Mouse (Mus musculus) neural tube, embryonic 12.5 days (tissue): Measurements from ENCODE around the gene Mgat1. TPM values are rescaled to one million over a fixed set of nuclear protein-coding genes. Genes with fewer than 3 reads are reported as not detected.

ENCODE experiments used
- ATAC-seq: fragments of 200-750 bp; cut with Nextera tagmentation; 2 replicates; pipeline ENCODE4 v1.8.0; 2017; ENCODE audit warnings: low read depth, mild to moderate bottlenecking, moderate TSS enrichment, moderate library complexity; ENCODE audit not compliant: low FRiP score
- H3K27ac ChIP-seq: fragments of 300-500 bp; sonication (generic); 2 replicates; pipeline ENCODE4 v1.5.1; 2016
- H3K27me3 ChIP-seq: fragments of 300-500 bp; sonication (generic); replicated peaks from 2 replicates; pipeline ENCODE4 v1.6.1; 2016; ENCODE audit warnings: mild to moderate bottlenecking
- H3K36me3 ChIP-seq: fragments of 300-500 bp; sonication (generic); 2 replicates; pipeline ENCODE4 v1.6.1; 2016; ENCODE audit warnings: mild to moderate bottlenecking
- H3K4me1 ChIP-seq: fragments of 300-500 bp; sonication (generic); 2 replicates; pipeline ENCODE4 v1.6.1; 2016
- H3K4me2 ChIP-seq: fragments of 300-500 bp; sonication (generic); replicated peaks from 2 replicates; pipeline ENCODE4 v1.6.1; 2016; ENCODE audit warnings: mild to moderate bottlenecking
- H3K4me3 ChIP-seq: fragments of 300-500 bp; sonication (generic); 2 replicates; pipeline ENCODE4 v1.5.1; 2016
- H3K9ac ChIP-seq: fragments of 300-500 bp; sonication (generic); 2 replicates; pipeline ENCODE4 v1.6.1; 2016; ENCODE audit warnings: mild to moderate bottlenecking
- H3K9me3 ChIP-seq: fragments of 300-500 bp; sonication (generic); 2 replicates; pipeline ENCODE4 v1.6.1; 2016; ENCODE audit warnings: mild to moderate bottlenecking
- WGBS: fragments of 180-500 bp; shearing (Covaris S2); methylation state at CpG from one replicate; pipeline ENCODE4 v1.1.7; 2016; 5-methylcytosine and 5-hydroxymethylcytosine counted together
- polyA plus RNA-seq: library from polyadenylated mRNA; unstranded; fragments of >200 nt; fragmentation: Nextera tagmentation; extraction: Ambion mirVana; gene quantifications from 2 replicates; pipeline ENCODE4 v1.2.1, GENCODE M21; 2016

Gene Mgat1
- polyA plus RNA-seq, 1 experiment from 2014 or later: 36.7 TPM

GRCm38 (mm10) chr11:49212577-49212976, 31.4 kb upstream of the Mgat1 start:
- H3K4me2 ChIP-seq: no peak overlapping the region
- peaks cover 42% of the 10 kb centered on the region for H3K36me3 ChIP-seq
- no peak for ATAC-seq
- no peak overlapping the region for H3K4me3 ChIP-seq
- H3K27ac ChIP-seq: no peak overlapping the region
- H3K4me1 ChIP-seq: no peaks in the 10 kb centered on the region
- no peaks in the 10 kb centered on the region for H3K27me3 ChIP-seq
- no peaks in the 10 kb centered on the region for H3K9me3 ChIP-seq
- no peak overlapping the region for H3K9ac ChIP-seq

- 90% methylated on average over 1 of the region's 1 CpGs for WGBS
- Histone ChIP-seq H3K4me2 (no peak overlapping the region), H3K9me3 (no peaks in the 10 kb centered on the region), H3K4me1 (no peaks in the 10 kb centered on the region), H3K4me3 (no peak overlapping the region), H3K9ac (no peak overlapping the region), H3K27me3 (no peaks in the 10 kb centered on the region), H3K36me3 (peaks cover 42% of the 10 kb centered on the region), H3K27ac (no peak overlapping the region)
- ATAC-seq: no peak
These were observed 30.5 kb upstream of the Mgat1 start for GRCm38 (mm10) chr11:49213505-49213904.

- no peaks in the 10 kb centered on the region for H3K4me1 ChIP-seq
- no peak overlapping the region for H3K4me3 ChIP-seq
- peaks cover 33% of the 10 kb centered on the region for H3K36me3 ChIP-seq
- H3K9ac ChIP-seq: no peak overlapping the region
- no peak for ATAC-seq
- no peaks in the 10 kb centered on the region for H3K27me3 ChIP-seq
- WGBS: 97% methylated on average over 2 of the region's 2 CpGs
- H3K27ac ChIP-seq: no peak overlapping the region
- H3K4me2 ChIP-seq: no peak overlapping the region
- H3K9me3 ChIP-seq: no peaks in the 10 kb centered on the region
These were observed 24.7 kb upstream of the Mgat1 start for GRCm38 (mm10) chr11:49219271-49219670.

- Histone ChIP-seq H3K27me3 (no peaks in the 10 kb centered on the region), H3K9me3 (no peaks in the 10 kb centered on the region), H3K9ac (no peak overlapping the region), H3K4me3 (no peak overlapping the region), H3K36me3 (no peaks in the 10 kb centered on the region), H3K27ac (no peak overlapping the region), H3K4me1 (no peaks in the 10 kb centered on the region), H3K4me2 (no peak overlapping the region)
- 72% methylated on average over 1 of the region's 1 CpGs for WGBS
- no peak for ATAC-seq
These were observed 19.5 kb upstream of the Mgat1 start for GRCm38 (mm10) chr11:49224455-49224854.

- Histone ChIP-seq H3K4me3 (no peak overlapping the region), H3K4me2 (no peak overlapping the region), H3K9me3 (no peaks in the 10 kb centered on the region), H3K27me3 (no peaks in the 10 kb centered on the region), H3K9ac (no peak overlapping the region), H3K36me3 (no peaks in the 10 kb centered on the region), H3K27ac (no peak overlapping the region), H3K4me1 (no peaks in the 10 kb centered on the region)
- WGBS: 82% methylated on average over 3 of the region's 3 CpGs
- no peak for ATAC-seq
These were observed 11.2 kb upstream of the Mgat1 start for GRCm38 (mm10) chr11:49232781-49233180.

GRCm38 (mm10) chr11:49235459-49236207, 8.4 kb upstream of the Mgat1 start:
- Histone ChIP-seq H3K9ac (no peak overlapping the region), H3K27me3 (no peaks in the 10 kb centered on the region), H3K4me1 (no peaks in the 10 kb centered on the region), H3K9me3 (no peaks in the 10 kb centered on the region), H3K4me2 (no peak overlapping the region), H3K36me3 (no peaks in the 10 kb centered on the region), H3K27ac (no peak overlapping the region), H3K4me3 (no peak overlapping the region)
- WGBS: 78% methylated on average over 3 of the region's 3 CpGs
- no peak for ATAC-seq

- H3K27me3 ChIP-seq: no peaks in the 10 kb centered on the region
- no peaks in the 10 kb centered on the region for H3K36me3 ChIP-seq
- H3K4me2 ChIP-seq: no peak overlapping the region
- H3K27ac ChIP-seq: no peak overlapping the region
- ATAC-seq: no peak
- H3K9me3 ChIP-seq: no peaks in the 10 kb centered on the region
- H3K9ac ChIP-seq: no peak overlapping the region
- WGBS: 70% methylated on average over 1 of the region's 1 CpGs
- no peaks in the 10 kb centered on the region for H3K4me1 ChIP-seq
- no peak overlapping the region for H3K4me3 ChIP-seq
These were observed 7.1 kb upstream of the Mgat1 start for GRCm38 (mm10) chr11:49236891-49237290.

GRCm38 (mm10) chr11:49237532-49237931, 6.5 kb upstream of the Mgat1 start:
- ATAC-seq: no peak
- no peaks in the 10 kb centered on the region for H3K9me3 ChIP-seq

GRCm38 (mm10) chr11:49240310-49240709, 3.7 kb upstream of the Mgat1 start:
- WGBS: 91% methylated on average over 1 of the region's 1 CpGs
- Histone ChIP-seq H3K36me3 (no peaks in the 10 kb centered on the region), H3K27ac (no peak overlapping the region), H3K4me2 (no peak overlapping the region), H3K9me3 (no peaks in the 10 kb centered on the region), H3K27me3 (no peaks in the 10 kb centered on the region), H3K9ac (no peak overlapping the region), H3K4me1 (peaks cover 8% of the 10 kb centered on the region), H3K4me3 (no peak overlapping the region)
- no peak for ATAC-seq

More at GRCm38 (mm10) chr11:49237532-49237931, 6.5 kb upstream of the Mgat1 start:
- WGBS: 89% methylated on average over 2 of the region's 2 CpGs
- H3K27ac ChIP-seq: no peak overlapping the region
- no peak overlapping the region for H3K9ac ChIP-seq
- H3K4me3 ChIP-seq: no peak overlapping the region
- no peaks in the 10 kb centered on the region for H3K36me3 ChIP-seq
- H3K4me2 ChIP-seq: no peak overlapping the region
- H3K27me3 ChIP-seq: no peaks in the 10 kb centered on the region
- H3K4me1 ChIP-seq: no peaks in the 10 kb centered on the region

GRCm38 (mm10) chr11:49240874-49241273, 3.1 kb upstream of the Mgat1 start:
- Histone ChIP-seq H3K36me3 (no peaks in the 10 kb centered on the region), H3K9me3 (no peaks in the 10 kb centered on the region), H3K9ac (no peak overlapping the region), H3K4me3 (no peak overlapping the region), H3K4me2 (no peak overlapping the region), H3K27me3 (no peaks in the 10 kb centered on the region), H3K4me1 (peaks cover 14% of the 10 kb centered on the region), H3K27ac (no peak overlapping the region)
- WGBS: 81% methylated on average over 4 of the region's 4 CpGs
- no peak for ATAC-seq

- H3K27ac ChIP-seq: no peak overlapping the region
- WGBS: 92% methylated on average over 1 of the region's 1 CpGs
- H3K4me2 ChIP-seq: no peak overlapping the region
- H3K4me1 ChIP-seq: peaks cover 15% of the 10 kb centered on the region
- no peak overlapping the region for H3K4me3 ChIP-seq
- no peak overlapping the region for H3K9ac ChIP-seq
- H3K27me3 ChIP-seq: no peaks in the 10 kb centered on the region
- ATAC-seq: no peak
- H3K36me3 ChIP-seq: no peaks in the 10 kb centered on the region
- no peaks in the 10 kb centered on the region for H3K9me3 ChIP-seq
These were observed 2.5 kb upstream of the Mgat1 start for GRCm38 (mm10) chr11:49241471-49241870.

- Histone ChIP-seq H3K9ac (peak overlapping the region; percentile 59), H3K9me3 (no peaks in the 10 kb centered on the region), H3K27me3 (no peaks in the 10 kb centered on the region), H3K27ac (peak overlapping the region; percentile 82; the same call in 1 of the 2 replicates), H3K4me3 (peak overlapping the region; percentile 57), H3K36me3 (no peaks in the 10 kb centered on the region), H3K4me2 (peak overlapping the region; percentile 68), H3K4me1 (peaks cover 15% of the 10 kb centered on the region)
- peak; percentile 14; the same call in 1 of the 2 replicates for ATAC-seq
- WGBS: 22% methylated on average over 11 of the region's 11 CpGs
These were observed 906 bp upstream of the Mgat1 start for GRCm38 (mm10) chr11:49242944-49243626.

- Histone ChIP-seq H3K27me3 (no peaks in the 10 kb centered on the region), H3K27ac (no peak overlapping the region), H3K4me3 (peak overlapping the region; percentile 57), H3K36me3 (no peaks in the 10 kb centered on the region), H3K4me1 (peaks cover 15% of the 10 kb centered on the region), H3K9ac (peak overlapping the region; percentile 59), H3K9me3 (no peaks in the 10 kb centered on the region), H3K4me2 (peak overlapping the region; percentile 68)
- 2% methylated on average over 4 of the region's 4 CpGs for WGBS
- no peak for ATAC-seq
These were observed 572 bp downstream of the Mgat1 start for GRCm38 (mm10) chr11:49244595-49244930.
